31 mouse cellular contexts compared by ENCODE assay signal in the genomic region with DNA sequence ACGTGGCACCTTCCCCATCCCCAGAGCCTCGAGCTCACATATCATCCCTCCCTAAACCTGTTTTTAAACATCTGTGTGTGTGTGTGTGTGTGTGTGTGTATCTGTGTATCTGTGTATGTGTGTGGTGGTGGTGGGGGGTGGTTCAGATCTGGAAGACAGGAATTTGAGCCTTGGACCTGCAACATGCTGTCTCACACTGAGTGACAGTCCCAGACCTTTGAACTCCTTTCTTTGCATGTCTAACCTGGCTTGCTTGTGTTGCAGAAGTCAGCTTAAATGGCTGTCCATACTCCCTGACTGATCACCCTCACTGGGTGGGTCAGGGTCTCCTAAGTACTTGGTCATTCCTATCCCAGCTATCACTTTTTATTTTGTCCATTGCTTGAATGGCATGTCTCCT. TPM values are rescaled to one million over a fixed set of nuclear protein-coding genes. Genes with fewer than 3 reads are reported as not detected.
DNase-seq lines count a peak whose midpoint lies in the region; ATAC-seq lines count a peak whose summit lies in the region.
"Had no signal": no experiment of that assay in that cellular context is flagged by ENCODE, and none has a peak within 500 bp of the region (broad histone marks: within the 10 kb centered on the region; RNA-seq: fewer than 3 reads in every experiment).

No protein-coding gene starts in this region.

- DNase-seq in kidney, adult 8-10 months = peak; percentile 38 to 62
- DNase-seq in liver = no peak
- DNase-seq in kidney, postnatal 36 days = peak; percentile 43 to 68
- DNase-seq in heart, postnatal 36 days = no peak
- no peak for DNase-seq in thymus, postnatal 10 days (ENCODE audit: low spot score in 2 of 2)
- DNase-seq: adrenal gland, postnatal 14 days; cerebellum, adult 11 months; cerebellum, adult 9-10 months; cerebellum, postnatal 36 days; forebrain, postnatal 0 days; heart, postnatal 10 days; liver, embryonic 13.5 days; right cerebral cortex, adult 18-20 months; thymus, adult 18-20 months; thymus, postnatal 36 days had no signal

- H3K9ac ChIP-seq in kidney, embryonic 16.5 days (replicated peaks; ENCODE audit: low read length) = no peak overlapping the region
- no peak overlapping the region for H3K9ac ChIP-seq in liver, embryonic 16.5 days (ENCODE audit: low read depth, low read length)
- H3K9ac ChIP-seq: forebrain, embryonic 12.5 days; forebrain, postnatal 0 days; heart, embryonic 13.5 days; hindbrain, embryonic 15.5 days; limb, embryonic 13.5 days; liver, embryonic 13.5 days; lung, embryonic 15.5 days; midbrain, embryonic 12.5 days; neural tube, embryonic 12.5 days had no signal

- H3K36me3 ChIP-seq in kidney, embryonic 16.5 days (ENCODE audit: insufficient read depth, low read length) = no peaks in the 10 kb centered on the region
- no peaks in the 10 kb centered on the region for H3K36me3 ChIP-seq in liver, embryonic 16.5 days (ENCODE audit: control insufficient read depth, insufficient read depth)
- H3K36me3 ChIP-seq: forebrain, embryonic 12.5 days; hindbrain, embryonic 10.5 days; hindbrain, embryonic 15.5 days; liver, embryonic 13.5 days; lung, embryonic 15.5 days; midbrain, embryonic 12.5 days; neural tube, embryonic 12.5 days had no signal

- H3K9me3 ChIP-seq in kidney, embryonic 16.5 days (ENCODE audit: low read length) = no peaks in the 10 kb centered on the region
- H3K9me3 ChIP-seq in liver, embryonic 16.5 days (replicated peaks; ENCODE audit: control insufficient read depth, low read length) = no peaks in the 10 kb centered on the region
- H3K9me3 ChIP-seq: forebrain, embryonic 12.5 days; heart, embryonic 13.5 days; hindbrain, embryonic 10.5 days; hindbrain, embryonic 15.5 days; limb, embryonic 13.5 days; liver, embryonic 13.5 days; lung, embryonic 15.5 days; midbrain, embryonic 12.5 days; neural tube, embryonic 12.5 days had no signal

- H3K27me3 ChIP-seq in kidney, embryonic 16.5 days (ENCODE audit: insufficient read depth, low read length) = no peaks in the 10 kb centered on the region
- no peaks in the 10 kb centered on the region for H3K27me3 ChIP-seq in liver, embryonic 16.5 days (ENCODE audit: control insufficient read depth, insufficient read depth, low read depth, low read length)
- H3K27me3 ChIP-seq: forebrain, embryonic 12.5 days; heart, embryonic 13.5 days; hindbrain, embryonic 15.5 days; limb, embryonic 13.5 days; liver, embryonic 13.5 days; lung, embryonic 15.5 days; midbrain, embryonic 12.5 days; neural tube, embryonic 12.5 days had no signal

- no peak overlapping the region for H3K4me2 ChIP-seq in kidney, embryonic 16.5 days (replicated peaks; ENCODE audit: low read depth, low read length)
- H3K4me2 ChIP-seq in liver, embryonic 16.5 days (ENCODE audit: low read depth, low read length) = no peak overlapping the region
- H3K4me2 ChIP-seq: forebrain, embryonic 12.5 days; heart, embryonic 13.5 days; hindbrain, embryonic 15.5 days; limb, embryonic 13.5 days; liver, embryonic 13.5 days; lung, embryonic 15.5 days; midbrain, embryonic 12.5 days; neural tube, embryonic 12.5 days had no signal

- 78% methylated on average over 2 of the region's 2 CpGs for WGBS in kidney, embryonic 16.5 days
- WGBS in liver, embryonic 16.5 days (ENCODE audit: insufficient replicate concordance) = 50% methylated on average over 2 of the region's 2 CpGs

- ATAC-seq in kidney, embryonic 16.5 days (ENCODE audit: low FRiP score, low TSS enrichment) = no peak
- ATAC-seq in liver, embryonic 16.5 days (ENCODE audit: low read depth) = peak; percentile 43
- ATAC-seq: CD4-positive, CD25-positive, alpha-beta regulatory T cell, adult 4 months; forebrain, postnatal 0 days; inflammation-experienced regulatory T-cells, adult 6 months had no signal

- H3K27ac ChIP-seq in kidney, embryonic 16.5 days (ENCODE audit: low read length) = no peak overlapping the region
- H3K27ac ChIP-seq in liver, embryonic 16.5 days (ENCODE audit: low read length) = no peak overlapping the region
- H3K27ac ChIP-seq: forebrain, embryonic 12.5 days; heart, embryonic 13.5 days; hindbrain, embryonic 10.5 days; hindbrain, embryonic 15.5 days; layer of hippocampus, adult 2 months; left cerebral cortex, adult 2 months; limb, embryonic 13.5 days; liver, embryonic 13.5 days; lung, embryonic 15.5 days; midbrain, embryonic 12.5 days; neural tube, embryonic 12.5 days; stomach, postnatal 0 days had no signal

- no peak overlapping the region for H3K4me3 ChIP-seq in kidney, embryonic 16.5 days (ENCODE audit: low read length)
- H3K4me3 ChIP-seq in liver, embryonic 16.5 days (ENCODE audit: low read depth, low read length) = no peak overlapping the region
- H3K4me3 ChIP-seq: forebrain, embryonic 12.5 days; heart, embryonic 13.5 days; hindbrain, embryonic 10.5 days; hindbrain, embryonic 15.5 days; layer of hippocampus, adult 2 months; left cerebral cortex, adult 2 months; limb, embryonic 13.5 days; liver, embryonic 13.5 days; lung, embryonic 15.5 days; midbrain, embryonic 12.5 days; myocyte; neural tube, embryonic 12.5 days had no signal

- H3K4me1 ChIP-seq in kidney, embryonic 16.5 days (ENCODE audit: insufficient read depth, low read length) = peaks cover 75% of the 10 kb centered on the region
- peaks cover 33% of the 10 kb centered on the region for H3K4me1 ChIP-seq in liver, embryonic 16.5 days (ENCODE audit: control insufficient read depth, low read depth, low read length)

- intact Hi-C loops in heart, postnatal 36 days (cut with DNase I) = no loop called here

RNA-seq across cellular contexts. Expression of gene Itgb5, which starts 58.5 kb away (rescaled TPM):
- 14.1 and 16.8 TPM in 2 replicates for polyA plus RNA-seq in kidney, embryonic 16.5 days (2015; fragmentation: Nextera tagmentation; extraction: Ambion mirVana)
- polyA plus RNA-seq in liver, embryonic 16.5 days (2015; fragmentation: Nextera tagmentation; extraction: Ambion mirVana) = 4.6 and 4.9 TPM in 2 replicates
- 10 to 100 TPM; 87.2 to 94.3 TPM for total RNA-seq in heart, postnatal 36 days (2021)

Comparison
In these comparisons a context has a peak if more than half of its experiments do, and no peak if none do; other contexts are left out.
1. DNase-seq: peak in kidney, adult 8-10 months (2 of 2) and kidney, postnatal 36 days (2 of 2); none in liver (single experiment), heart, postnatal 36 days (0 of 2) and thymus, postnatal 10 days (0 of 2).